Mouse (Mus musculus) megakaryocyte progenitor cell, adult 5-6 weeks (primary cell): ENCODE data around the gene Sfxn3. TPM values are rescaled to one million over a fixed set of nuclear protein-coding genes. Genes with fewer than 3 reads are reported as not detected.
A peak's percentile ranks its signal among the peaks of the same experiment; 100 is the strongest.

Experiments used
- ATAC-seq: replicated peaks from 2 replicates; pipeline ENCODE4 v1.8.0; 2016; ENCODE audit warnings: mild to moderate bottlenecking, moderate TSS enrichment, inconsistent platforms; ENCODE audit not compliant: poor library complexity
- total RNA-seq, 2 experiments: library from RNA; stranded (forward) in 1 of 2; stranded (reverse) in 1 of 2; fragments of 157-497, 149-512 nt in 1 of 2; fragments of 200-1000 nt in 1 of 2; gene quantifications; 2 replicates each; pipeline versions ENCODE4 v1.2.3 to v1.2.4; 2015 to 2017

Gene Sfxn3
- 17.5 and 23.8 TPM in 2 replicates for total RNA-seq (2015)
- total RNA-seq (2017) = 2.4 and 3.1 TPM in 2 replicates

DNA sequence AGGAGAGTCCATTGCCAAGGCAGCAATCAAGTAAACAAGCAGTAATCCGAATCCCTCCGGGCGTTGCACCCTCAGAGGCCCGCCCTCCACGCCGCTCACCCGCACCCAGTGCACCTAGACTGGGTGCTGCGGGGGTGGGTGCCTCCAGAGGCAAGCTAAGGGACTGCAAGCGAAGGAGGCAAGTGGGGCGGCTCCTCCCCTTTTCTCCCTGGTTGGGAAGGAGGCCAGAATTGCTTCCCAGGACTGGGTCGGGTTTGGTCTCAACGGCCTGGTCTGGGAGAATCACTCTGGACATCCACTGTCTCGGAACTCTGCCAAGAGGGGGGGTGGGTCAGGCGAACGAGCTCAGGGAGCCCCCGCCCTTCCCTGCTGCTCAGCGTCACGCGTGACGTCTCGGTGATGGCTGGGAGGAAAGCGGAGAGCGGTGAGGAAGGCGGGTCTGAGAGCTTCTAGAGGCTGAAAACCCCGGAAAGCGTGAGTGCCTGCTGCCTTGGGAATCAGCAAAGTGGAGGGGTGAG is at the start of gene Sfxn3:
Gene Sfxn3 (plus strand): TSS at position 87 of the 518 bp plus-strand sequence.
- ATAC-seq = peak; percentile 82

DNA sequence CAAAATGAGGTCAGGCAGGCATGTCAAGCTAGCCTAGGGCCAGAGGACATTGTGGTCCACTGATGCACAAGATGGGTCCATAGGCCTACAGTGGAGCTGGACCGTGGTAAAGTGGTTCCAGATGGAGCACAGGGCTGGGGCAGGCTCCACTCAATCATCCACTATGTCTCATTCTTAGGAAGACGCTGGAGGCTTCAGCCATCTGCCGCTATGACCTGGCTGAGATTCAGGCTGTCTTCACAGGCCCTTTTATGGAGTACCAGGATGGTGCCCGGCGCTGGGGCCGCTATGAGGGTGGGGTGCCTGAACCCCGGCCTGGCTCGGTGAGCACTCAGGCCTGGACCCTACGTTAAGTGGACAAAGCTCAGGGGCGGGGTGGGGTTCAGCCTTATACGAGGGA is 49.5 kb upstream of the Sfxn3 start:
- no peak for ATAC-seq

- no peak for ATAC-seq
These were observed 47.7 kb upstream of the Sfxn3 start for GRCm38 (mm10) chr19:44999647-45000046.

DNA sequence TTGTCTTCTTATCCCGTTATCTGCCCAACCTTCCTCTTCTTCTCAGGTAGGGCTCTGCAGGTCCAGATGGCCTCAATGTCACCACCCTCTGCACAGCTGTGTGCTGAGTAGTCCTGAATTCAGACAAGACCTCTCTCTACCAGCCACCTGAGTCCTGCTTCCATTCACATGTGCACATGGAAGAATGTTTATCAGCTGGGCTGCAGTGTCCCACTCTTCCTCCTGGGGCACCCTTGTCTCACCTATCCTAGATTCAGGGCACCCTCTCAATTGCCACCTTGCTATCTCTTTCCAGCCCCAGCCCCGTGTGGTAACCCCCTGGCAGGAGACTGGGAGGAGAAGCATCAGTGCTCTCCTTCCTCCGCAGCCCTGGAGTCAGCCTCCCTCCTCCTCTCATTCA is 45.0 kb upstream of the Sfxn3 start:
- ATAC-seq = no peak

DNA sequence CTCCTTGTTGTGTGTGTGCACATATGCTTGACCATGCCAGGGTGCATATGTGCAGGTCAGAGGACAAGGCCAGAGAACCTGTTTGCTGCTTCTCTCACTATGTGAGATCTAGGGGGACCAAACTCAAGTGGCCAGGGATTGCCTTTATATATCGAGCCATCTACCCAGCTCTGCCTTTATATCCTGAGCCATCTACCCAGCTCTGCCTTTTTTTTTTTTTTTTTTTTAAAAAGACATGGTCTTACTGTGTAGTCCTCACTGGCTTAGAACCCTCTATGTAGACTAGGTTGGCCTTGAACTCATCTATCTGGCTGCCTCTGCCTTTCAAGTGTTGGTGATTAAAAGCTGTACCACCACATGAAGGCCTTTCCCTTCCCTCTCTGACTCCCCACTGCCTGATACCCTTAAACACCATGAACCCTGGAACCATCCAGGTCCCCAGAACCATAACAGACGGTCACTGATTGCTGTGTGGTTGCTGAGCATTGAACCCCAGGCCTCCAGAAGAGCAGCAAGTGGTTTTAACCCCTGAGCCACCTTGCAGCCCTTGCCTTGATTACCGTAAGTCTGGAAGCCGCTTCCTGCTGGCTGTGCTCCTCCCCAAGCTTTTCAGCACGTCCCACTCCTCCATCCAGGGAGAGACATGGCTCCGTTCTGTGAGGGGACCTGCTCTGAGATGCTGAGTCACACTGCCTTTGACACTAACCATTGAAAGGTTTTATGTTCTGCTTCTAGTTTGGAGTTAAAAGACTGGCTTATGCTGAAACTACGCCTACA is 43.4 kb upstream of the Sfxn3 start:
- ATAC-seq = no peak

DNA sequence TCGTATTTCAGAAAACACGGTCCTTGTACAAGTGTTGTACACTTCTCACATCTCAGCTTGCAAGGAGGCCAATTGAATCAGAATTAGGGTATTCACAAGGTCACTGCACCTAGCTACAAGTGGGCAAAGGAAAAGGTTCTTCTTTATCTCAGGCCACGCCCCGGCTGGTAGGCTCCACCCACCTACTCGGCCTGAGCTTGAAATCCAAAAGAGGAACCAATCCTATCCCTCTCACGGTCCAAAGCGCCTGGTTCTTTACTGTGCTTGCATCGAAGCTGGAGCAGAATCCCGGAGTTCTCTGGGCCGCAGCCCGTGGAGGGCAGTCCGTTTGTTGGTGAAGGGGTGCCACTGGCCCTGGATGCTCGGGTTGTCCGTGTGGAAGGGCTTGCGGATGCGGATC is 41.9 kb upstream of the Sfxn3 start, which contains the start of gene Twnk:
Gene Twnk (plus strand): TSS at position 220 of the 400 bp plus-strand sequence.
- peak; percentile 69 for ATAC-seq

DNA sequence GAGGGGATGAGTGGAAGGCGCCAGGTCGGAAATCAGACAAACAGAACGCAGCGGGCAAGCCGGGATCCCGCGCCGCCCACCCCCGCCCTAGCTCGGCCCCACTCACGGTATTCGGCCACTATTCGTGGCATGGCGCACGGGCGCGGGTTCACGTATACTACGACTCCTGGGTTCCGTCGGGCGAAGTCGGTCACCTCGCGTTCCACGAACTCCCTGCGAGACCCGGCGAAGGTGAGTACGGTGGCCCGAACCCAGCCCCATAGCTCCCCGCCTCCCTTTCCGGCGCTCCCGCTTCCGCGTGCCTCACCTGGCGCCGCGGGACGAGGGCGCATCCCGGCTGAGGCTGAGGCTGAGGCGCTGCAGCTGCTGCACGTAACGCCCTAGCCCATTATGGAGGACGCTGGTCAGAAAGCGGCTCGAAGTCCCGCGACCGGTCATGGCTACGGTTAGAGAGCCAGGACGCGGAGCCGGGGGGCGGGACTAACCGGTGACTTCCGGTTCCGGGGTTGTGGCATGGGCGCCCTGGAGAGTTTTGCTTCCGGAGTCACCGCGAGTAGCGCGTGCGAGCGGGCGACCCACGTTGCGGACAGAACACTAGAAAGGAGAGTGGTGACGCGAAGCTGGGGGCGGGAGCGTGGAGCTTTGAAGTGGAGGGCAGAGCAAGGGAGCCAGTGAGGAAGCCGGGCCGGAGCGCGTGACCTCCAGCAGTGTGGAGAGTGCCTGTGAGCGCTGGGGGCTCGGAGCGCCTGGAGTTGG is 41.2 kb upstream of the Sfxn3 start, which contains the start of gene Mrpl43:
Gene Mrpl43 (minus strand): TSS at position 486 of the 756 bp plus-strand sequence.
- ATAC-seq = peak; percentile 91

DNA sequence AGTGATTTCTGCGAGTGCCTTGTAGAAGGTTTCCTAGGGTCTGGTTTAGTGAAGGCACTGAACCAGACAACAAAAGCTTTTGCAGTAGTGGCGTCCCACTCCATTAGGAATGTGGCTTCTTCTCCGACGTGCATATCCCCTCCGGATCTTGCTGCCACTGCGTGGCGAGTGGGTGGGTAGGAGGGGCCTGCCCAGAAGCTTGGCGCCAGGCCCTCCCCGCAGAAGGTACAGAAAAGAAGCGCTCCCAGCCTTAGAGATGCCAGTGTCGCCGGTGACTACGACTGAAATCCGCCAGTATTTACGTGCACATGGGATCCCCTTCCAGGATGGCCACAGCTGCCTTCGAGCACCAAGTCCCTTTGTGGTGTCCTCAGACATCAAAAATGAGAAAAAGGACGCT is 40.3 kb upstream of the Sfxn3 start:
- no peak for ATAC-seq

DNA sequence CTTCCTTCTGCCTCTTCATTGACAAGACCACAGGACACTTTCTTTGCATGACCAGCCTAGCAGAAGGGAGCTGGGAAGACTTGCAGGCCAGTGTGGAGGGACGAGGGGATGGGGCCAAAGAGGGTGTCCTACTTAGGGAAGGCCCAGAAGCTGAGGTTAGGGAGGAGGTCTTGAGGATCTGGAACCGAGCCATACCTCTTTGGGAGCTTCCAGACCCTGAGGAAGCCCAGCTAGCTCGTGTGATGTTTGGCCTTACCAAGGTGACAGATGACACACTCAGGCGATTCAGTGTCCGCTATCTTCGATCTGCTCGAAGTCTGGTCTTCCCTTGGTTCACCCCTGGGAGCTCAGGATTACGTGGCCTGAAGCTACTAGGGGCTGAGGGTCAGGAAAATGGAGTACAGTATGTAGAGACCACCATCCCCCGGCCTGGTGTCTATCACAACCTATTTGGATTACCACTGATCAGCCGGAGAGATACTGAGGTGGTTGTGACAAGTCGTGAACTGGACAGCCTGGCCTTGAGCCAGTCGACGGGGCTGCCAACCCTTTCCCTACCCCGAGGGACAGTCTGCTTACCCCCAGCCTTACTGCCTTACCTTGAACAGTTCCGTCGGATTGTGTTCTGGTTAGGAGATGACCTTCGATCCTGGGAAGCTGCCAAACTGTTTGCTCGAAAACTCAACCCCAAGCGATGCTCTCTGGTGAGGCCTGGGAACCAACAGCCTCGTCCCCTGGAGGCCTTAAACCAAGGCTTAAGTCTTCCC is 39.7 kb upstream of the Sfxn3 start:
- no peak for ATAC-seq

- ATAC-seq = no peak
These were observed 36.7 kb upstream of the Sfxn3 start for GRCm38 (mm10) chr19:45010646-45011045.

GRCm38 (mm10) chr19:45012219-45012618 is 35.1 kb upstream of the Sfxn3 start:
- ATAC-seq = no peak

DNA sequence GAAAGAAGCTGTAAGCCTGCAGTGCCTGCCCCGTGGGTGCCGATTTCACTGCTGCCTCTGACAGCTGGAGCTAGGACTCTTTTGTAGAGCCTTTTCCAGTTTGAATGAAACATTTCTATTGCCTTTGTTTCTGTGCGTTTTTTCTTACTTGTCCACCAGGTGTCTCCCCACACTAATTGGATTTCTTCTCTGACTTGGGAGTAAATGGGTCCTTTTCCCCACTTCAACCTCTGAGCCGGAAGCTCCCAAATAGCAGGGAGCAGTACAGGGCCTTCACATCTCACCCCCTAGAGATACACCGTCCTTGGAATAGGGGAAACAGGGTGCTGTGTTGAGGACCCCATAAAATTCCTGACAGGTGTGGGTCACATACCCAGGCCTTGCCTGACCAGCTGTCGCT is 34.7 kb upstream of the Sfxn3 start:
- ATAC-seq = no peak

DNA sequence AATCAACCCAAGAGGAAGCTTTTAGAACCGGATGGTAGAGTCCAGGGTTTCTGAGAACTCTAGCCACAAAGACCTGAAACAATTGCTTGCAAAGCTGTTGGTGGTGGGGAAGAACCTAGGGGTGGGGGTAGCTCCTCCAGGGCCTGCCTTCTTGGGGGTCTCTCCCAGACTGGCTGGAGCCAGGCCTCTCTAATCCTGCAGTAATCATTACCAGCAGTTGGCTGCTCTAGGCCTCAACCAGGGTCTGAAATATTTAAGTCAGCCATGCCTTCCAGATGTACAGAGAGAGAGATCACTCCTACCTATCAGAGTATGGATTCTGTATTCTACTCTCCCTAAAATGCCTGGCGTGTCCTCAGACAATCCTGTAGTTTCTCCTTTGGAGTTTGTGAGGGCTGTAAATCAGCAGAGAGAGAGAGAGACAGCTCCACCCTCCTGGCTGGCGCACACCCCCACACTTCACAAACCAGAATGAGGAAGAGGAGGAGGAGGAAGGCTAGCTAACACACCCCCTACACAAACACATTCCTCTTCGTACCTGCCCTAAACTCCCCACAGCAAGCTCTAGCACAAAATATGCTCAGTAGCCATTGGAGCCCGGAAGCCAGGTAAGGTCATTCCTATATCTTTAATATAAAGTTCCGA is 33.6 kb upstream of the Sfxn3 start:
- no peak for ATAC-seq

DNA sequence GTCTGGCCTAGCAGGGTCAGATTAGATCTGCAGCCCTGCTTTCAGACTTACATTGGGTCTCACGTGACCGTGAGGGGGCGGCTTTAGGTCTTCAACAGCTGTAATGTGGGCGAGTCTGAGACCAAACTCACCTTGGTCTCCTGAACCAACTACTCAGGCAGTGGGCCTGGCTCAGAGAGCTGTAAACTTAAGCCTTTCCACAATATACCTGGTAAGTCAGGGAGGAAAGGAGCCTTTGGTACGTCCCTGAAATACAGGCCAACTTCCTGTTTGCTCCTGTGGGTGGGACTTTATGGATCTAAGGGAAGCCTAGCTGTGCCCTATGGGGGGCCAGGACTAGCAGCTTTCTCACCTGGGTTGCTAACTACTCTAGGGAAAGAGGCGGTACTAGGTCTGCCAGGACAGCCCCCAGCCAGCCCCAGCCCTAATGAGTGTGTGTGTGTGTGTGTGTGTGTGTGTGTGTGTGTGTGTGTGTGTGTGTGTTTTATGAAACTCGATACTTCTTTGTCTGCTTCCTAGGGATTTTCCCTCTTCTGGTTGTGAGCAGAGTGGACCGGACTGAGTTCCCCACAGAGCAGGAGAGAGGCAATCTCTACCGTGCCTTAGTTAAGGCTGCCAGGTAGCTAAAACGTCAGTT is 32.9 kb upstream of the Sfxn3 start, which contains the start of gene Lzts2:
Gene Lzts2 (plus strand): TSS at position 80 of the 637 bp plus-strand sequence.
- no peak for ATAC-seq

- ATAC-seq = no peak
These were observed 32.3 kb upstream of the Sfxn3 start for GRCm38 (mm10) chr19:45014981-45015402.

DNA sequence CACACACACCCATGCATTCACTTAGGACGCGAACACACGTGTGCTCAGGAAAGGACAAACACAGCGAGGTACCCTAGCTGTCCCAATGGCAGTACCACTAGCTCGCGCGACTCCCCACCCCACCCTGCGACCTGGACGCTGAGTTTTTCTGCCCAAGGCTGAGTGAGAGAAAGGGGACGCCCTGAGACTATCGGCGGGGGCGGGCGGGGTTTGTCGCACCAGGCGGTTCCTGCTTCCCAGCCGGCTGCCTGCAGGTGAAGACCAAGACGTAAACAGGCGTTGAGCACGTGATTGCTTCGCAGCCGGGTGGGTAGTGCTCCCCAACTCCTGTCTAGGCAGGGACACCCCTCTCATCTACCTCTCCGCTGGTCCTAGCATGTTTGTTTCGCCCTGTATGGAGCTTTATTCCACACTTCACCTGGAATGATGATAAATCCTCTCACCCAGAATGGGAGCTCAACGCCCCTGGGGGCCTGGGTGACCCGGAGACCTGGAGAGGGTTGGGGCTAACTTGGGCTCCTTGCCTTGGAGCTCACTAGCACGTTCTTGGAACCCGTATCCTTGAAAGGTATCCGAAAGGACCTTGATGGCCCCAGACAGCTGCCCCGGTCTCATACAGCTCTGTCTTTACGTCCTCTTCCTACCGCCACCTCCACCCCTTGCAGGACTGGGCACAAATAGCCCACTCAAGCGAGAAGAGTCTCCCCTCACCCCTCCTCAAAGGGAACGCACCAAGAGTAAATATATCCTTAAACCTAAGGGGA is 31.6 kb upstream of the Sfxn3 start:
- ATAC-seq = peak; percentile 30

GRCm38 (mm10) chr19:45016341-45017215 is 30.7 kb upstream of the Sfxn3 start:
- ATAC-seq = peak; percentile 10

GRCm38 (mm10) chr19:45017216-45017771 is 30.0 kb upstream of the Sfxn3 start:
- peak; percentile 27 for ATAC-seq
